Mouse (Mus musculus) small intestine, adult 2 months (tissue): Measurements from ENCODE around the gene Olfr510.

Experiments
- CTCF ChIP-seq: fragments of 200-500 bp; IDR thresholded peaks from 2 replicates; pipeline ENCODE4 v1.5.1; 2012; ENCODE audit warnings: low read depth, mild to moderate bottlenecking, control low read depth, inconsistent platforms, low read length, moderate library complexity, mixed read lengths; ENCODE audit not compliant: insufficient replicate concordance, insufficient read length; ENCODE audit errors: extremely low read depth
- POLR2A ChIP-seq: fragments of 200-500 bp; IDR thresholded peaks from 2 replicates; pipeline ENCODE4 v1.6.1; 2012; ENCODE audit warnings: low read depth, mild to moderate bottlenecking, control low read depth, inconsistent platforms, low read length, moderate library complexity

DNA sequence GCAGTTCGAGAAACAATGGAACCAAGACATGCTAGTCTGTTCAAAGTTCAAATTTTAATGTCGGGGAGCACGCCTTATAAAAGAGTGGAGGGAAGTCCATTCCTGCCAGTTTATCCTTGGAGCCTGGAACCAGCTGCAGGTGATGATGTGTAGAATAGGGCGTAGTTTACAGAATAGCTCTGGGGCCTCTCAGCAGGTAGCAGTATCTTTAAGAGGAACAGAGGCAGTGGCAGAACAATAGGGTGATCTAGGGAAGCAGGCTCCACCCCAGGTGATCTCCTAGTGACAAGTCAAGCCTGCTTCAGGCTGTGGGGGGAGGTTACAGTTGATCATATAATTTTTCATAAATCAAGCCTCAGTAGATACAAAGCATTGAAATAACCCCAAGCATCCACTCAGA, 12.7 kb downstream of the Olfr510 start:
- TF ChIP-seq CTCF (no peak), POLR2A (no peak)
